Comparison of ENCODE assay signal across 14 mouse cellular contexts in genomic region chr2:166246401-166247189, GRCm38 (mm10).
DNase-seq lines count a peak whose midpoint lies in the region; ATAC-seq lines count a peak whose summit lies in the region.
"Had no signal": no experiment of that assay in that cellular context is flagged by ENCODE, and none has a peak within 500 bp of the region (broad histone marks: within the 10 kb centered on the region; RNA-seq: fewer than 3 reads in every experiment).

No protein-coding gene starts in this region.

- ATAC-seq in kidney, embryonic 14.5 days (ENCODE audit: low FRiP score, low TSS enrichment), result no peak
- ATAC-seq: hindbrain, postnatal 0 days had no signal

- H3K36me3 ChIP-seq in kidney, embryonic 14.5 days (ENCODE audit: control insufficient read depth, insufficient read depth, low read length), result no peaks in the 10 kb centered on the region
- H3K36me3 ChIP-seq in embryonic facial prominence, embryonic 10.5 days (replicated peaks), result no peaks in the 10 kb centered on the region
- H3K36me3 ChIP-seq: heart, embryonic 10.5 days; neural tube, embryonic 13.5 days had no signal

- peaks cover 19% of the 10 kb centered on the region for H3K4me1 ChIP-seq in kidney, embryonic 14.5 days (ENCODE audit: control insufficient read depth, insufficient read depth, low read length)
- peaks cover 63% of the 10 kb centered on the region for H3K4me1 ChIP-seq in embryonic facial prominence, embryonic 10.5 days

- no peaks in the 10 kb centered on the region; the same call in 1 of the 2 replicates for H3K9me3 ChIP-seq in kidney, embryonic 14.5 days (ENCODE audit: control insufficient read depth, low read length)
- no peaks in the 10 kb centered on the region for H3K9me3 ChIP-seq in embryonic facial prominence, embryonic 10.5 days
- H3K9me3 ChIP-seq: heart, embryonic 10.5 days; neural tube, embryonic 13.5 days had no signal

- H3K27me3 ChIP-seq in kidney, embryonic 14.5 days (ENCODE audit: control insufficient read depth, insufficient read depth, low read length), result no peaks in the 10 kb centered on the region
- H3K27me3 ChIP-seq in embryonic facial prominence, embryonic 10.5 days (replicated peaks; ENCODE audit: low read depth, poor library complexity, severe bottlenecking), result no peaks in the 10 kb centered on the region

- no peak overlapping the region for H3K4me3 ChIP-seq in kidney, embryonic 14.5 days (ENCODE audit: low read length)
- H3K4me3 ChIP-seq in embryonic facial prominence, embryonic 10.5 days, result no peak overlapping the region
- H3K4me3 ChIP-seq: heart, embryonic 10.5 days; neural tube, embryonic 13.5 days had no signal

- no peak overlapping the region for H3K27ac ChIP-seq in kidney, embryonic 14.5 days (ENCODE audit: low read depth, low read length)
- 0 out of 2 replicates have a peak overlapping the region, but pooled peaks have one; percentile 48 for H3K27ac ChIP-seq in embryonic facial prominence, embryonic 10.5 days (replicated peaks)
- H3K27ac ChIP-seq: heart, embryonic 10.5 days; hindbrain, postnatal 0 days; neural tube, embryonic 13.5 days had no signal

- WGBS in kidney, embryonic 14.5 days, result 82% methylated on average over 17 of the region's 17 CpGs
- WGBS in embryonic facial prominence, embryonic 10.5 days, result 83% methylated on average over 17 of the region's 17 CpGs

- no peak overlapping the region for H3K9ac ChIP-seq in kidney, embryonic 14.5 days (ENCODE audit: low read depth, low read length)
- H3K9ac ChIP-seq: lung, embryonic 14.5 days; neural tube, embryonic 13.5 days had no signal

- H3K4me2 ChIP-seq in kidney, embryonic 14.5 days (replicated peaks; ENCODE audit: low read depth, low read length), result no peak overlapping the region
- H3K4me2 ChIP-seq: lung, embryonic 14.5 days; neural tube, embryonic 13.5 days had no signal

- DNase-seq in kidney, postnatal 4 days, result peak; percentile 38 to 50
- peak; percentile 71 for DNase-seq in ES-CJ7 (ENCODE audit: low read depth, low spot score)
- no peak for DNase-seq in embryonic facial prominence, embryonic 10.5 days (ENCODE audit: low spot score)
- peak; percentile 29 to 49 for DNase-seq in thymus, postnatal 10 days (ENCODE audit: low spot score in 2 of 2)
- no peak for DNase-seq in adrenal gland, postnatal 25 days
- DNase-seq in urinary bladder, postnatal 10 days (ENCODE audit: low spot score), result no peak
- DNase-seq: cerebellum, postnatal 14 days; heart, postnatal 14 days; lung, embryonic 14.5 days; right cerebral cortex, postnatal 25 days had no signal

Comparison
In these comparisons a context has a peak if more than half of its experiments do, and no peak if none do; other contexts are left out.
1. DNase-seq: peak in kidney, postnatal 4 days (2 of 2), ES-CJ7 (single experiment) and thymus, postnatal 10 days (2 of 2); none in embryonic facial prominence, embryonic 10.5 days (single experiment), adrenal gland, postnatal 25 days (single experiment) and urinary bladder, postnatal 10 days (single experiment).